Mouse (Mus musculus) midbrain, embryonic 12.5 days (tissue): ENCODE measurements around the gene Fam221a. TPM values are rescaled to one million over a fixed set of nuclear protein-coding genes. Genes with fewer than 3 reads are reported as not detected.
"Not testable (repeated sequence)": the region's sequence is repeated elsewhere in the genome, so short reads cannot be mapped to it uniquely, and the experiment has no call there.

Experiments
- ATAC-seq: fragments of 200-750 bp; cut with Nextera tagmentation; 2 replicates; pipeline ENCODE4 v1.8.0; 2017; ENCODE audit warnings: low read depth, moderate TSS enrichment, moderate library complexity; ENCODE audit not compliant: low FRiP score
- H3K27ac ChIP-seq: fragments of 300-500 bp; sonication (generic); replicated peaks from 2 replicates; pipeline ENCODE4 v1.5.1; 2016; ENCODE audit warnings: mild to moderate bottlenecking
- H3K27me3 ChIP-seq: fragments of 300-500 bp; sonication (generic); 2 replicates; pipeline ENCODE4 v1.6.1; 2016; ENCODE audit warnings: mild to moderate bottlenecking
- H3K36me3 ChIP-seq: fragments of 300-500 bp; sonication (generic); 2 replicates; pipeline ENCODE4 v1.6.1; 2016
- H3K4me1 ChIP-seq: fragments of 300-500 bp; sonication (generic); 2 replicates; pipeline ENCODE4 v1.6.1; 2016
- H3K4me2 ChIP-seq: fragments of 300-500 bp; sonication (generic); replicated peaks from 2 replicates; pipeline ENCODE4 v1.6.1; 2016; ENCODE audit warnings: mild to moderate bottlenecking, moderate library complexity
- H3K4me3 ChIP-seq: fragments of 300-500 bp; sonication (generic); 2 replicates; pipeline ENCODE4 v1.5.1; 2016; ENCODE audit warnings: mild to moderate bottlenecking
- H3K9ac ChIP-seq: fragments of 300-500 bp; sonication (generic); replicated peaks from 2 replicates; pipeline ENCODE4 v1.6.1; 2016; ENCODE audit warnings: mild to moderate bottlenecking, moderate library complexity
- H3K9me3 ChIP-seq: fragments of 300-500 bp; sonication (generic); 2 replicates; pipeline ENCODE4 v1.6.1; 2016; ENCODE audit warnings: mild to moderate bottlenecking
- WGBS: fragments of 180-500 bp; shearing (Covaris S2); methylation state at CpG from one replicate; pipeline ENCODE4 v1.1.7; 2016; 5-methylcytosine and 5-hydroxymethylcytosine counted together
- polyA plus RNA-seq: library from polyadenylated mRNA; unstranded; fragments of >200 nt; fragmentation: Nextera tagmentation; extraction: Ambion mirVana; gene quantifications from 2 replicates; pipeline ENCODE4 v1.2.1, GENCODE M21; 2016

Fam221a gene
- polyA plus RNA-seq, 1 experiment from 2014 or later: 4.2 TPM

DNA sequence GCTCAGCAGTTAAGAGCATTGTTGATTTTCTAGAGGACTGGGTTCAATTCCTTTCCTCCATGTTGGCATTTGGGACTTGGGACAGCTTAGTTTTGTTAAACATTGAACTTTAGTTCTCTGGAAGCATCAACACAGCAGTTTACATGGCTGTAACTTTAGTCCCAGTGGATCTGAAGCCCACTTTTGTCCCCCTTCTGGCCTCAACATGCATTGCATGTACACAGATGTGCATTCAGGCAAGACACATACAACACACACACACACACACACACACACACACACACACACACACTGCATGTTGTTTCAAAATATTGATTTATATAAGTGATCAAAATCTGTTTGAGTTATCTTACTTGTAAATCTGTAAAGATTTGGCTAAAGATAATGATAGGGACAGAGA is 29.9 kb downstream of the Fam221a start:
- Histone ChIP-seq H3K9ac (no peak overlapping the region), H3K27ac (no peak overlapping the region), H3K36me3 (no peaks in the 10 kb centered on the region), H3K4me3 (no peak overlapping the region), H3K4me1 (no peaks in the 10 kb centered on the region), H3K27me3 (no peaks in the 10 kb centered on the region), H3K9me3 (no peaks in the 10 kb centered on the region), H3K4me2 (no peak overlapping the region)
- no peak for ATAC-seq

- Histone ChIP-seq H3K9ac (no peak overlapping the region), H3K4me2 (no peak overlapping the region)
Observed at GRCm38 (mm10) chr6:49398365-49398764, 30.8 kb downstream of the Fam221a start.

GRCm38 (mm10) chr6:49410830-49411229 is 43.3 kb downstream of the Fam221a start:
- Histone ChIP-seq H3K4me1 (no peaks in the 10 kb centered on the region), H3K9ac (no peak overlapping the region), H3K27me3 (no peaks in the 10 kb centered on the region), H3K27ac (no peak overlapping the region), H3K4me3 (no peak overlapping the region), H3K36me3 (no peaks in the 10 kb centered on the region), H3K4me2 (no peak overlapping the region), H3K9me3 (no peaks in the 10 kb centered on the region)
- 79% methylated on average over 3 of the region's 3 CpGs for WGBS
- no peak for ATAC-seq

More at GRCm38 (mm10) chr6:49398365-49398764, 30.8 kb downstream of the Fam221a start:
- H3K27me3 ChIP-seq: no peaks in the 10 kb centered on the region
- no peak for ATAC-seq
- no peak overlapping the region for H3K27ac ChIP-seq
- no peaks in the 10 kb centered on the region for H3K9me3 ChIP-seq
- H3K36me3 ChIP-seq: no peaks in the 10 kb centered on the region
- H3K4me1 ChIP-seq: no peaks in the 10 kb centered on the region
- no peak overlapping the region for H3K4me3 ChIP-seq

GRCm38 (mm10) chr6:49412967-49413366 is 45.4 kb downstream of the Fam221a start:
- WGBS: 75% methylated on average over 2 of the region's 2 CpGs
- not testable (repeated sequence) for H3K4me1 ChIP-seq, H3K4me2 ChIP-seq, H3K27me3 ChIP-seq, H3K4me3 ChIP-seq, ATAC-seq, H3K36me3 ChIP-seq, H3K9ac ChIP-seq, H3K9me3 ChIP-seq, H3K27ac ChIP-seq

DNA sequence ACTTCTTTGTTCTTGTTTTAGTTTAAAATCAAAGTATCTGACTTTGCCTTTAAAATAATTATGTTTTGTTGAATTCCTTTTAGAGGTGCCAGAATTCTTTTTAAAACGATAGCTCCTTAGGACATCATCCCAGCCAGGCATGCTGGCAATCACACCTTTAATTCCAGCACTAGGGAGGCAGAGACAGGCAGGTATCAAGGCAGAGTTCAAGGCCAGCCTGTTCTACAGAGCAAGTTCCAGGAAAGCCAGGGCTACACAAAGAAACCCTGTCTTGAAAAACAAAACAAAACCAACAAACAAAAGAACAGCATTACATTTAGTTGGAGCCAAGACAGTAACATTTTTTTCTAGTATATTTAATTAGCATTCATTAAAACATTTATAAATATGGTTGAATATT is 48.4 kb downstream of the Fam221a start:
- Histone ChIP-seq H3K4me2 (no peak overlapping the region), H3K9ac (no peak overlapping the region), H3K27me3 (no peaks in the 10 kb centered on the region), H3K27ac (no peak overlapping the region), H3K36me3 (no peaks in the 10 kb centered on the region), H3K9me3 (no peaks in the 10 kb centered on the region), H3K4me3 (no peak overlapping the region), H3K4me1 (no peaks in the 10 kb centered on the region)
- no peak for ATAC-seq
- WGBS: 82% methylated on average over 1 of the region's 1 CpGs

GRCm38 (mm10) chr6:49437306-49437705 is 69.8 kb downstream of the Fam221a start:
- ATAC-seq: no peak
- H3K4me3 ChIP-seq: no peak overlapping the region
- no peak overlapping the region for H3K27ac ChIP-seq
- H3K9ac ChIP-seq: no peak overlapping the region
- H3K4me1 ChIP-seq: no peaks in the 10 kb centered on the region
- no peaks in the 10 kb centered on the region for H3K27me3 ChIP-seq
- no peaks in the 10 kb centered on the region for H3K9me3 ChIP-seq
- H3K36me3 ChIP-seq: no peaks in the 10 kb centered on the region
- 68% methylated on average over 1 of the region's 1 CpGs for WGBS
- H3K4me2 ChIP-seq: no peak overlapping the region

Other genes with a start within 250 kb of the Fam221a start
- 114 and 122 TPM in 2 replicates for gene Igf2bp3, start 152.8 kb upstream of the Fam221a start, polyA plus RNA-seq
- 160 and 162 TPM in 2 replicates for gene Tra2a, start 103.7 kb upstream of the Fam221a start, polyA plus RNA-seq
- gene Ccdc126, start 48.5 kb upstream of the Fam221a start, polyA plus RNA-seq: 6.1 and 6.5 TPM in 2 replicates
- gene Stk31, start 27.9 kb downstream of the Fam221a start, polyA plus RNA-seq: 0.18 TPM in 1 of 2 replicates, not detected in the other